Mouse (Mus musculus) adrenal gland, postnatal 14 days (tissue): Measurements from ENCODE around the gene 3100002H09Rik. TPM values are rescaled to one million over a fixed set of nuclear protein-coding genes. Genes with fewer than 3 reads are reported as not detected.

Source experiments
- total RNA-seq: library from RNA; stranded (reverse); gene quantifications from 2 replicates; pipeline ENCODE4 v1.2.3, GENCODE M21; 2021

Gene 3100002H09Rik
- total RNA-seq, 1 experiment from 2014 or later: not detected

Other genes starting within 250 kb of the 3100002H09Rik start
- gene Pou3f1, start 46.0 kb upstream of the 3100002H09Rik start, total RNA-seq: 0.11 and 0.19 TPM in 2 replicates
- gene Utp11, start 82.8 kb upstream of the 3100002H09Rik start, total RNA-seq: 34.1 and 37.3 TPM in 2 replicates
- gene Fhl3, start 89.9 kb upstream of the 3100002H09Rik start, total RNA-seq: 7.3 and 8.5 TPM in 2 replicates
- 41.5 and 42.8 TPM in 2 replicates for gene Sf3a3, start 104.0 kb upstream of the 3100002H09Rik start, total RNA-seq
- gene Inpp5b, start 131.0 kb upstream of the 3100002H09Rik start, total RNA-seq: 23.8 and 24.6 TPM in 2 replicates
- 21.1 and 22.5 TPM in 2 replicates for gene Mtf1, start 191.3 kb upstream of the 3100002H09Rik start, total RNA-seq
- 36.4 and 38.7 TPM in 2 replicates for gene Yrdc, start 239.9 kb upstream of the 3100002H09Rik start, total RNA-seq
- gene 1110065P20Rik, start 240.4 kb upstream of the 3100002H09Rik start, total RNA-seq: 44.6 and 50.1 TPM in 2 replicates